11 mouse cellular contexts compared by ENCODE assay signal in genomic region chr13:37828928-37829327, GRCm38 (mm10). TPM values are rescaled to one million over a fixed set of nuclear protein-coding genes. Genes with fewer than 3 reads are reported as not detected.
DNase-seq lines count a peak whose midpoint lies in the region; ATAC-seq and TF ChIP-seq lines count a peak whose summit lies in the region.
"Had no signal": no experiment of that assay in that cellular context is flagged by ENCODE, and none has a peak within 500 bp of the region (broad histone marks: within the 10 kb centered on the region; RNA-seq: fewer than 3 reads in every experiment).

No protein-coding gene starts in this region.

- no peak overlapping the region for H3K4me3 ChIP-seq in heart, embryonic 12.5 days
- no peak overlapping the region; the same call in 1 of the 2 replicates for H3K4me3 ChIP-seq in limb, embryonic 13.5 days
- no peak overlapping the region for H3K4me3 ChIP-seq in limb, embryonic 10.5 days
- peak overlapping the region; percentile 13; the same call in 1 of the 2 replicates for H3K4me3 ChIP-seq in embryonic facial prominence, embryonic 10.5 days
- H3K4me3 ChIP-seq in liver, embryonic 14.5 days (ENCODE audit: insufficient read depth in 1 of 2, low read depth in 2 of 2, low read length in 2 of 2) = no peak overlapping the region

- no peak for DNase-seq in heart, postnatal 10 days
- no peak for DNase-seq in limb, embryonic 10.5 days (ENCODE audit: low spot score)
- DNase-seq in embryonic facial prominence, embryonic 10.5 days (ENCODE audit: low spot score) = no peak
- no peak for DNase-seq in liver, embryonic 14.5 days (ENCODE audit: low read depth in 3 of 3, low spot score in 3 of 3)
- DNase-seq in left cerebral cortex, adult 18-20 months (ENCODE audit: low spot score in 2 of 2) = no peak
- DNase-seq in layer of hippocampus, postnatal 10 days (ENCODE audit: low spot score in 2 of 2) = no peak
- DNase-seq: cerebellum, postnatal 10 days; gastrocnemius, postnatal 36 days; kidney, postnatal 10 days had no signal

- no peaks in the 10 kb centered on the region for H3K9me3 ChIP-seq in heart, embryonic 12.5 days (replicated peaks)
- H3K9me3 ChIP-seq in limb, embryonic 13.5 days = no peaks in the 10 kb centered on the region
- H3K9me3 ChIP-seq in limb, embryonic 10.5 days (replicated peaks) = no peaks in the 10 kb centered on the region
- no peaks in the 10 kb centered on the region for H3K9me3 ChIP-seq in embryonic facial prominence, embryonic 10.5 days
- no peaks in the 10 kb centered on the region for H3K9me3 ChIP-seq in liver, embryonic 14.5 days (ENCODE audit: control insufficient read depth, low read length)

- 35% methylated on average over 6 of the region's 6 CpGs for WGBS in heart, embryonic 12.5 days
- WGBS in limb, embryonic 13.5 days = 21% methylated on average over 6 of the region's 6 CpGs
- WGBS in limb, embryonic 10.5 days = 23% methylated on average over 6 of the region's 6 CpGs
- 24% methylated on average over 6 of the region's 6 CpGs for WGBS in embryonic facial prominence, embryonic 10.5 days
- WGBS in liver, embryonic 14.5 days (ENCODE audit: insufficient replicate concordance) = 59% methylated on average over 6 of the region's 6 CpGs

- no peak overlapping the region for H3K27ac ChIP-seq in heart, embryonic 12.5 days (ENCODE audit: poor library complexity, severe bottlenecking)
- H3K27ac ChIP-seq in limb, embryonic 13.5 days = no peak overlapping the region
- H3K27ac ChIP-seq in limb, embryonic 10.5 days = no peak overlapping the region
- H3K27ac ChIP-seq in embryonic facial prominence, embryonic 10.5 days (replicated peaks) = no peak overlapping the region
- H3K27ac ChIP-seq in liver, embryonic 14.5 days = no peak overlapping the region

- intact Hi-C loops in heart, postnatal 10 days (cut with DNase I) = loop anchor here (5.0 kb wide), 5 partner anchors 113 to 377 kb away; no protein-coding TSS in a partner anchor

- H3K4me1 ChIP-seq in heart, embryonic 12.5 days (replicated peaks) = peaks cover 59% of the 10 kb centered on the region
- peaks cover 60% of the 10 kb centered on the region for H3K4me1 ChIP-seq in limb, embryonic 13.5 days
- H3K4me1 ChIP-seq in limb, embryonic 10.5 days = peaks cover 63% of the 10 kb centered on the region
- peaks cover 76% of the 10 kb centered on the region for H3K4me1 ChIP-seq in embryonic facial prominence, embryonic 10.5 days
- H3K4me1 ChIP-seq in liver, embryonic 14.5 days (replicated peaks; ENCODE audit: control insufficient read depth in 2 of 2, insufficient read depth in 2 of 2, low read length in 1 of 2) = peaks cover 30 to 46% of the 10 kb centered on the region in 2 experiments

- no peak for TF ChIP-seq EP300 in liver, embryonic 14.5 days (IDR thresholded peaks at IDR 0.05; ENCODE audit: low read depth)

- no peak for ATAC-seq in heart, embryonic 12.5 days (ENCODE audit: insufficient number of reproducible peaks, low FRiP score)
- no peak for ATAC-seq in limb, embryonic 13.5 days (ENCODE audit: low FRiP score, low read depth)
- no peak for ATAC-seq in liver, embryonic 14.5 days (ENCODE audit: insufficient read depth)

- no peak overlapping the region; the same call in 1 of the 2 replicates for H3K9ac ChIP-seq in heart, embryonic 12.5 days
- H3K9ac ChIP-seq in limb, embryonic 13.5 days = no peak overlapping the region
- H3K9ac ChIP-seq in liver, embryonic 14.5 days (replicated peaks) = no peak overlapping the region

- no peaks in the 10 kb centered on the region for H3K36me3 ChIP-seq in heart, embryonic 12.5 days
- H3K36me3 ChIP-seq in limb, embryonic 13.5 days = no peaks in the 10 kb centered on the region
- H3K36me3 ChIP-seq in limb, embryonic 10.5 days = no peaks in the 10 kb centered on the region
- H3K36me3 ChIP-seq in embryonic facial prominence, embryonic 10.5 days (replicated peaks) = no peaks in the 10 kb centered on the region
- H3K36me3 ChIP-seq in liver, embryonic 14.5 days (replicated peaks; ENCODE audit: control insufficient read depth, insufficient read depth, low read depth) = no peaks in the 10 kb centered on the region

- no peaks in the 10 kb centered on the region for H3K27me3 ChIP-seq in heart, embryonic 12.5 days (replicated peaks)
- H3K27me3 ChIP-seq in limb, embryonic 13.5 days = no peaks in the 10 kb centered on the region
- peaks cover 10% of the 10 kb centered on the region; the same call in 1 of the 2 replicates for H3K27me3 ChIP-seq in limb, embryonic 10.5 days (ENCODE audit: low read depth, poor library complexity, severe bottlenecking)
- H3K27me3 ChIP-seq in embryonic facial prominence, embryonic 10.5 days (replicated peaks; ENCODE audit: low read depth, poor library complexity, severe bottlenecking) = peaks cover 34% of the 10 kb centered on the region
- no peaks in the 10 kb centered on the region for H3K27me3 ChIP-seq in liver, embryonic 14.5 days (ENCODE audit: control insufficient read depth, insufficient read depth, low read length)

- TF ChIP-seq CTCF in liver, embryonic 14.5 days (IDR thresholded peaks at IDR 0.05; ENCODE audit: low read depth) = no peak

- H3K4me2 ChIP-seq in heart, embryonic 12.5 days = peak overlapping the region; percentile 33
- peak overlapping the region; percentile 95 for H3K4me2 ChIP-seq in limb, embryonic 13.5 days (replicated peaks)
- H3K4me2 ChIP-seq in liver, embryonic 14.5 days (ENCODE audit: low read depth) = peak overlapping the region; percentile 100

RNA-seq across cellular contexts. Expression of gene Rreb1, which starts 50.7 kb away (rescaled TPM):
- polyA plus RNA-seq in heart, embryonic 12.5 days (2016; fragmentation: Nextera tagmentation; extraction: Ambion mirVana) = 15.0 and 17.1 TPM in 2 replicates
- total RNA-seq in heart, postnatal 10 days (2021) = 10 to 100 TPM; 46.7 to 61.8 TPM
- polyA plus RNA-seq in limb, embryonic 13.5 days (2015; fragmentation: Nextera tagmentation; extraction: Ambion mirVana) = 10.0 and 11.4 TPM in 2 replicates
- polyA plus RNA-seq in limb, embryonic 10.5 days (2016; fragmentation: Nextera tagmentation; extraction: Ambion mirVana) = 5.4 and 5.9 TPM in 2 replicates
- 6.0 and 6.4 TPM in 2 replicates for polyA plus RNA-seq in embryonic facial prominence, embryonic 10.5 days (2016; fragmentation: Nextera tagmentation; extraction: Ambion mirVana)
- 4.8 and 5.4 TPM in 2 replicates for polyA plus RNA-seq in liver, embryonic 14.5 days (2012; rRNA removed)
- polyA plus RNA-seq in liver, embryonic 14.5 days (2014; fragmentation: Nextera tagmentation; extraction: Ambion mirVana) = 5.4 TPM in 2 replicates
- 10 to 100 TPM; 35.5 to 42.3 TPM for total RNA-seq in left cerebral cortex, adult 18-20 months (2021)
- total RNA-seq in layer of hippocampus, postnatal 10 days (2021) = 10 to 100 TPM; 22.9 to 27.5 TPM

Comparison
In these comparisons a context has a peak if more than half of its experiments do, and no peak if none do; other contexts are left out.
1. H3K4me2 ChIP-seq: peak in every context shown above with its lines; median percentile 100 in liver, embryonic 14.5 days; 95 in limb, embryonic 13.5 days; 33 in heart, embryonic 12.5 days.